Mouse (Mus musculus): Measurements from ENCODE around the gene Cmtr2. TPM values are rescaled to one million over a fixed set of nuclear protein-coding genes. Genes with fewer than 3 reads are reported as not detected.
A peak's percentile ranks its signal among the peaks of the same experiment; 100 is the strongest.

The Cmtr2 gene
- polyA plus RNA-seq, 1 experiment from 2014 or later: 10.8 TPM

DNA sequence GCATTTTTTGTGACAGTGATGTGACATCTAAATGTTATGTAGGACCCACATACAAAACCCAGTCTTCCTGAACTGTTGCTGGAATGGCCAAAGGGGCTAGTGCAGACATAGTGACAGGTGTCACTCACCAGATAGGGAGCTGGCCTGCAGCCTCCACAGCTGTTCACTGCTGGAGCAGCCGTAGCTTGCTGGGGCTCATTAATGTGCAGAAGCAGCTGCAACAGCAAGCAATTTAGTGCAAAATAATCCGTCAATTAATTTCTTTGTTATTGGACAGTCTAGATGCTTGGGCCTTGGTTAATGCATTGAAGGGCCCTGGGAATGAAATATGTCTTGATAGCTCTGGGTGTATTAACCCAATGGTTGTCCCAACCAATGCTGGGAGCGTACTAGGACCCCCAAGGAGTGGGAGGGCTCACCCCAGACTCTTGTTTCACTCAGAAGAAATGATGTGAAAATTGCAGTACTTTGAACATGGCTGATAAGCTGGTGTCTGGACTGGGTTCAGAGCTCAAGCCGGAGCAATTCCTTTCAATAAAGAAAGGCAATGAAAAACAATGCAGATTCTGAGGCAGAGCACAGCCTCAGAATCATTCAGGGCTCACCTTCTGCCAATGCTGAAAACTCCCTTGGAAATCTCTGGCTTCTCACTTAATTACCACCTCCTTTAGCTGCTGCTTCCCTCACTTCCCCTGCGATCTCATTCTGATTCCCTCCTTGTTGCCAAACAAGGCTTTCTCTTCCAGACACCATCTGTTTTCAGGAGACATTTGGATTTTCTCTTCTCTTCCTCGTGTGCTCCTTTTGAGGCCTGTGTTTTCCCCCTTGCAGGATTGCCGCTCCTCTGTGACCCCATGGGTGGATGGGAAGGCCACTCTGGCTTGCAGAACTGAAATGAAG is 27.1 kb downstream of the Cmtr2 start:
- Histone ChIP-seq H3K36me3 (ENCODE audit: insufficient read depth, low read length) (no peaks in the 10 kb centered on the region), H3K9ac (replicated peaks; ENCODE audit: low read length) (no peak overlapping the region), H3K4me1 (ENCODE audit: insufficient read depth, low read length) (no peaks in the 10 kb centered on the region), H3K27me3 (ENCODE audit: insufficient read depth, low read length) (no peaks in the 10 kb centered on the region), H3K9me3 (ENCODE audit: low read length) (no peaks in the 10 kb centered on the region), H3K4me3 (ENCODE audit: low read length) (no peak overlapping the region), H3K27ac (ENCODE audit: low read length) (no peak overlapping the region), H3K4me2 (replicated peaks; ENCODE audit: low read depth, low read length) (no peak overlapping the region)
- no peak for ATAC-seq (ENCODE audit: low FRiP score, low TSS enrichment)
- 66% methylated on average over 7 of the region's 7 CpGs for WGBS

DNA sequence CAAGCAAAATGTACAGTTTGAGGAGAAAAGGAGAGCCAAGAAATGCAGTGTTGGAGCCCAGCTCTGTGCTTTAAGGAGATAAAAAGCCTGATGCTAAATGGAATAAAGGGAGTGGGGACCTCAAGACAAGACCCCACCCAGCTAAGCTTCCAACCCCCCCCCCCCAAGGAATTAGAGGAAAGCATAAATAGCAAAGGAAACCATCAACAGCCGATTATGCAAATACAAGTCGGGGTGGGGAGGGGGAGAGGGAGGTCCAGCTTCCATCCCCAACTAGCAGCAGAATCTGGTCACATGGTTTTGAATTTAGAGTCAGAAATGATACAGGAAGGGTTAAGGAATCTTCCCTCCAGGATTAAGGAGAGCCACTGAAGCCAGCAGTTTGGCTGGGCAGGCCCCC is 29.1 kb downstream of the Cmtr2 start:
- Histone ChIP-seq H3K27me3 (ENCODE audit: insufficient read depth, low read length) (no peaks in the 10 kb centered on the region), H3K9ac (replicated peaks; ENCODE audit: low read length) (no peak overlapping the region), H3K27ac (ENCODE audit: low read length) (no peak overlapping the region), H3K36me3 (ENCODE audit: insufficient read depth, low read length) (no peaks in the 10 kb centered on the region), H3K4me3 (ENCODE audit: low read length) (no peak overlapping the region), H3K4me2 (replicated peaks; ENCODE audit: low read depth, low read length) (no peak overlapping the region), H3K9me3 (ENCODE audit: low read length) (no peaks in the 10 kb centered on the region), H3K4me1 (ENCODE audit: insufficient read depth, low read length) (no peaks in the 10 kb centered on the region)
- WGBS: 69% methylated on average over 2 of the region's 2 CpGs
- no peak for ATAC-seq (ENCODE audit: low FRiP score, low TSS enrichment)

DNA sequence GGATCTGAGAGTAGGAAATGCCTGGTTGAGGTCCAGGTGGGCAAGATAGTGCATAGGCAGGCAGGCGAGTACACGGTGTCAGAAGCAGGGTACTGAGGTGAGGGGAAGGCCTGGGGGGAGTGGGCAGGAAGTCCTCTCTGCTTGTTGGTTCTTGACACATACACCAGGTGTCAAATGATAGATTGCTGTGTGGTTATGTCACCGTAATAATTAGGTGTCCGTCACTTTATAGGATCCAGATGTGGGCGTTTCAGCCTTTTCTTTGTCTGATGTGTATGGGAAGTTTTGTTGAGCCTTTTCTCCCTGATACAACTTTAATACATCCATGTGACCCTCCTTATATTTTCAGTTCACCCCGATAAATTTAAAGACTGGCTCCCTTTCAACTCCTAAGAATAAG is 31.8 kb downstream of the Cmtr2 start:
- Histone ChIP-seq H3K9me3 (ENCODE audit: low read length) (no peaks in the 10 kb centered on the region), H3K27me3 (ENCODE audit: insufficient read depth, low read length) (no peaks in the 10 kb centered on the region), H3K4me2 (replicated peaks; ENCODE audit: low read depth, low read length) (no peak overlapping the region), H3K36me3 (ENCODE audit: insufficient read depth, low read length) (no peaks in the 10 kb centered on the region), H3K27ac (ENCODE audit: low read length) (no peak overlapping the region), H3K4me1 (ENCODE audit: insufficient read depth, low read length) (no peaks in the 10 kb centered on the region), H3K9ac (replicated peaks; ENCODE audit: low read length) (no peak overlapping the region), H3K4me3 (ENCODE audit: low read length) (no peak overlapping the region)
- no peak for ATAC-seq (ENCODE audit: low FRiP score, low TSS enrichment)
- WGBS: 77% methylated on average over 6 of the region's 6 CpGs

DNA sequence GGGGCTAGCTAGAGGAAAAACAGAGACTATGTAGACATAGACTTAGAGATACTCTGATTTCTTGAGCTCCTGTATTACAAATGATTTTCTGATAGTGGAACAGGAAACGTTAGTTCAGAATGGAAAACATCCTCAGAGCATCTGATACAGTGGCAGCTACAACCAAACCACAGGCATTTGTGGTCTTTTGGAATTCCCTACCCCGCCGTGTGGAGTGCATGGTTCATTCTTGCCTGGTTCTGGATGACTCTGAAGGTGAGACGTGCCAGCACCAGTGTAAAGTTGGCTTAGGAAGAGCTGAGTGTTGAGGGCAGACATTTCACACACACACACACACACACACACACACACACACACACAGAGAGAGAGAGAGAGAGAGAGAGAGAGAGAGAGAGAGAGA is 38.5 kb downstream of the Cmtr2 start:
- 73% methylated on average over 4 of the region's 4 CpGs for WGBS
- H3K9me3 ChIP-seq (ENCODE audit: low read length): no peaks in the 10 kb centered on the region
- H3K4me2 ChIP-seq (replicated peaks; ENCODE audit: low read depth, low read length): no peak overlapping the region
- no peak for ATAC-seq (ENCODE audit: low FRiP score, low TSS enrichment)
- no peak overlapping the region for H3K9ac ChIP-seq (replicated peaks; ENCODE audit: low read length)
- H3K27ac ChIP-seq (ENCODE audit: low read length): no peak overlapping the region
- H3K27me3 ChIP-seq (ENCODE audit: insufficient read depth, low read length): no peaks in the 10 kb centered on the region
- H3K36me3 ChIP-seq (ENCODE audit: insufficient read depth, low read length): no peaks in the 10 kb centered on the region
- no peak overlapping the region for H3K4me3 ChIP-seq (ENCODE audit: low read length)
- H3K4me1 ChIP-seq (ENCODE audit: insufficient read depth, low read length): no peaks in the 10 kb centered on the region

DNA sequence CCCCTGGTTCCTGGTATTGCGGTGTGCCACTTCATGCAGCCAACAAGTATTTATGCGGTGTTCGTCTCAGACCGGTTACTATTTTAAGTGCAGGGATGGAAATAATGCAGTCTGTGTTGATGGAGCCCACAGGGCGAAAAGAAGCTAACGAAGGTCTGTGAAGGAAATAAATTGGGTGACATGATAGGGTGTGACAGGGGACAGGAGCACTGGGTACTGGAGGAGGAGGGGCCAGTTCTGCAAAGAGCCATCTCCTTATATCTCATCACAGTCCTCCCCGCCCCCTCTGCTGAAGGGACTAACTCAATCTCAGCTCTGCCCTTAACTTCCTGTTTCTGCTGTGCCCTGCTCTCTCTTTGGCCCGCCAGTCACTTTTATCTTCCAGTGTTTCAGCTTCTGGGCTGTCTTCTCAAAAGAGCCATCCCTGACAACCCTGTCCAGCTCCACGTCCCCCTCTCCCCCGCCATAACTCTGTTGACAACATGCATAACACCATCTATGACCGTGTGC is 50.4 kb downstream of the Cmtr2 start:
- 73% methylated on average over 11 of the region's 11 CpGs for WGBS
- Histone ChIP-seq H3K4me2 (replicated peaks; ENCODE audit: low read depth, low read length) (no peak overlapping the region), H3K9me3 (ENCODE audit: low read length) (no peaks in the 10 kb centered on the region), H3K4me3 (ENCODE audit: low read length) (no peak overlapping the region), H3K27me3 (ENCODE audit: insufficient read depth, low read length) (0 out of 2 replicates have a peak, but pooled peaks cover 2% of the 10 kb centered on the region), H3K4me1 (ENCODE audit: insufficient read depth, low read length) (peaks cover 11% of the 10 kb centered on the region), H3K9ac (replicated peaks; ENCODE audit: low read length) (no peak overlapping the region), H3K36me3 (ENCODE audit: insufficient read depth, low read length) (no peaks in the 10 kb centered on the region), H3K27ac (ENCODE audit: low read length) (no peak overlapping the region)
- ATAC-seq (ENCODE audit: low FRiP score, low TSS enrichment): no peak

DNA sequence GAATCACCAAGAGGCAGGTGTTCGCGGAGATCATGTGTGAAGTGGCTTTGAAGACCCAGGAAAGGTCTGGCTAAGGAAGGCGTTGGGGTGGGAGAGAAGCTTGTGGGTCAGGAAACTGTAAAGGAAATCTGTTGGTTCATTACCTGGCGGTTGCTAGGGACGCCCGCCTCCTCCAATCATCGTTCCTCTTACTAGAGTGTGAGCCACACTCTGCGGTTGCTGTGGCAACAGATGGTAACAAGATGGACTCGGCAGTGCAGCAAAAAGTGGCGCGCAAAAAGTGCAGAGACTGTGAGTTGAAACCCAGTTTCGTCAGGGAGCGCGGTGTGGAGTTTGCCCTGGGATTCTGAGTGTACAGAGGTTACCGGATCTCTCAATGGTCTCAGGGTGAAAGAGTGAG is 51.3 kb downstream of the Cmtr2 start, which contains the start of gene Hydin:
Gene Hydin, plus strand, starts transcription at position 237 of the 400 bp plus-strand sequence.
- ATAC-seq (ENCODE audit: low FRiP score, low TSS enrichment): peak; percentile 94
- H3K4me2 ChIP-seq (replicated peaks; ENCODE audit: low read depth, low read length): peak within 1 kb of the TSS; percentile 77
- peak within 1 kb of the TSS; percentile 56 for H3K9ac ChIP-seq (replicated peaks; ENCODE audit: low read length)
- no peak within 1 kb of the TSS for H3K27ac ChIP-seq (ENCODE audit: low read length)
- no peaks in the 10 kb centered on the region for H3K36me3 ChIP-seq (ENCODE audit: insufficient read depth, low read length)
- H3K9me3 ChIP-seq (ENCODE audit: low read length): no peaks in the 10 kb centered on the region
- H3K27me3 ChIP-seq (ENCODE audit: insufficient read depth, low read length): 0 out of 2 replicates have a peak, but pooled peaks cover 2% of the 10 kb centered on the region
- peak within 1 kb of the TSS; percentile 48 for H3K4me3 ChIP-seq (ENCODE audit: low read length)
- under 1% methylated on average over 15 of the region's 15 CpGs for WGBS
- H3K4me1 ChIP-seq (ENCODE audit: insufficient read depth, low read length): peaks cover 11% of the 10 kb centered on the region

DNA sequence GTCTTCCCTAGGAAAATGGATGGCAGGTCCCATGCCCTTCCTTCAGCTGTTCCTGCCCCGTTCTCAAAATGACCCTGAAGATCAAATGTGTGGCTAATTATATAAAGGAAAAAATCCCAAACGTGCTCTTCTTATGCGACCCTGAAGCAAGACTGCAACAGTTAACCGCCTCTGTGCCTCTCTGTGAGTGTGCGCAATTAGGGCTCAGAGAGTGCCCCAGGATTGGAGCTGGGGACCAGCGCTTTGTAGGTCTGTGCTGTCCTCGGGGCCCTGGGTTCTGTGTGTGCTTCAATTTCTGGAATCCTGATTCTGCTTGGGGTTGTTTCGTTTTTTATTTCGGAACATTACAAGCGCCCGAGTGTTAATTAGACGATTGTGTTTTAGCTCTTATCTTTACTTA is 51.8 kb downstream of the Cmtr2 start:
- Histone ChIP-seq H3K27ac (ENCODE audit: low read length) (no peak overlapping the region), H3K4me1 (ENCODE audit: insufficient read depth, low read length) (peaks cover 11% of the 10 kb centered on the region), H3K9me3 (ENCODE audit: low read length) (no peaks in the 10 kb centered on the region), H3K9ac (replicated peaks; ENCODE audit: low read length) (peak overlapping the region; percentile 56), H3K4me3 (ENCODE audit: low read length) (peak overlapping the region; percentile 48), H3K4me2 (replicated peaks; ENCODE audit: low read depth, low read length) (peak overlapping the region; percentile 77), H3K27me3 (ENCODE audit: insufficient read depth, low read length) (0 out of 2 replicates have a peak, but pooled peaks cover 2% of the 10 kb centered on the region), H3K36me3 (ENCODE audit: insufficient read depth, low read length) (no peaks in the 10 kb centered on the region)
- peak; percentile 63; the same call in 1 of the 2 replicates for ATAC-seq (ENCODE audit: low FRiP score, low TSS enrichment)
- WGBS: 10% methylated on average over 12 of the region's 12 CpGs

DNA sequence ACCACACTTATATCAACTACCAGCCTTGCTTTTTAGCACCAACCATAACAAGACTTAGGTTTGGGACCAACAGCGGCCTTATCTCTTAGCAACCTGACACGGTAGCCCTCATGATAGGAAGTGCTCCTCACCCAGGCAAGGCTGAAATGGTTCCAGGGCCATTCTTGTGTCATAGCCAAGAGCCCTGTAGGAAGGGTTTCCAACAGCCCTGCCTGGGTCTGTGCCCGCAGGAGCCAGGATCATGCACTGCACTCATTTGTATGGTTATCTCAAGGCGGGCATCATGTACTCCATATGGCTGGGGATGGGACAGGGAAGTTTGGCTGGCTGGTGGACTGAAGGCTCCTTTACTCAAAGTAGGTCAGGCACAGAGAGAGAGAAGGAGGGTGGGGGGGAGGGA is 55.2 kb downstream of the Cmtr2 start:
- Histone ChIP-seq H3K4me3 (ENCODE audit: low read length) (no peak overlapping the region), H3K27ac (ENCODE audit: low read length) (no peak overlapping the region), H3K9me3 (ENCODE audit: low read length) (no peaks in the 10 kb centered on the region), H3K4me2 (replicated peaks; ENCODE audit: low read depth, low read length) (no peak overlapping the region), H3K4me1 (ENCODE audit: insufficient read depth, low read length) (peaks cover 11% of the 10 kb centered on the region), H3K9ac (replicated peaks; ENCODE audit: low read length) (no peak overlapping the region), H3K36me3 (ENCODE audit: insufficient read depth, low read length) (no peaks in the 10 kb centered on the region), H3K27me3 (ENCODE audit: insufficient read depth, low read length) (0 out of 2 replicates have a peak, but pooled peaks cover 1% of the 10 kb centered on the region)
- ATAC-seq (ENCODE audit: low FRiP score, low TSS enrichment): no peak
- WGBS: 94% methylated on average over 4 of the region's 4 CpGs

DNA sequence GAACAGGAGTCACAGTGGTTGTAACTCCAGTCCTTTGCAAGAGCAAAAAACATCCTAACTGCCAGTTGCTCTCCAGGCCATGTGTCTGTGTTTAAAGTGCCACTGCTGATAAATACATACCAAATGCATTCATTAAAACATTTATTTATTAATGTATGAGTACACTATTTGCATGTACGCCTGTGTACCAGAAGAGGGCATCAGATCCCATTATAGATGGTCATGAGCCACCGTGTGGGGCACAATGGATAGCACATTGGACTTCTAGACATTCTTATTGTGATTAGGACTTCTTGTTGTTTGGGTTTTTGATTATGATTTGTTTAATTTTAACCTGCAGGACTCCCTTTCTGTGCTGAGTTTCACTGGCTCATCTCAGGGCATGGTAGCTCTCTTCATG is 57.9 kb downstream of the Cmtr2 start:
- WGBS: 70% methylated on average over 2 of the region's 2 CpGs
- Histone ChIP-seq H3K9me3 (ENCODE audit: low read length) (no peaks in the 10 kb centered on the region), H3K36me3 (ENCODE audit: insufficient read depth, low read length) (no peaks in the 10 kb centered on the region), H3K4me1 (ENCODE audit: insufficient read depth, low read length) (no peaks in the 10 kb centered on the region), H3K27ac (ENCODE audit: low read length) (no peak overlapping the region), H3K4me2 (replicated peaks; ENCODE audit: low read depth, low read length) (no peak overlapping the region), H3K4me3 (ENCODE audit: low read length) (no peak overlapping the region), H3K9ac (replicated peaks; ENCODE audit: low read length) (no peak overlapping the region), H3K27me3 (ENCODE audit: insufficient read depth, low read length) (no peaks in the 10 kb centered on the region)
- ATAC-seq (ENCODE audit: low FRiP score, low TSS enrichment): no peak

Data from kidney, embryonic 16.5 days (tissue).